Mouse (Mus musculus): ENCODE data around the gene Kdm6b.
A peak's percentile ranks its signal among the peaks of the same experiment; 100 is the strongest.

The Kdm6b gene

DNA sequence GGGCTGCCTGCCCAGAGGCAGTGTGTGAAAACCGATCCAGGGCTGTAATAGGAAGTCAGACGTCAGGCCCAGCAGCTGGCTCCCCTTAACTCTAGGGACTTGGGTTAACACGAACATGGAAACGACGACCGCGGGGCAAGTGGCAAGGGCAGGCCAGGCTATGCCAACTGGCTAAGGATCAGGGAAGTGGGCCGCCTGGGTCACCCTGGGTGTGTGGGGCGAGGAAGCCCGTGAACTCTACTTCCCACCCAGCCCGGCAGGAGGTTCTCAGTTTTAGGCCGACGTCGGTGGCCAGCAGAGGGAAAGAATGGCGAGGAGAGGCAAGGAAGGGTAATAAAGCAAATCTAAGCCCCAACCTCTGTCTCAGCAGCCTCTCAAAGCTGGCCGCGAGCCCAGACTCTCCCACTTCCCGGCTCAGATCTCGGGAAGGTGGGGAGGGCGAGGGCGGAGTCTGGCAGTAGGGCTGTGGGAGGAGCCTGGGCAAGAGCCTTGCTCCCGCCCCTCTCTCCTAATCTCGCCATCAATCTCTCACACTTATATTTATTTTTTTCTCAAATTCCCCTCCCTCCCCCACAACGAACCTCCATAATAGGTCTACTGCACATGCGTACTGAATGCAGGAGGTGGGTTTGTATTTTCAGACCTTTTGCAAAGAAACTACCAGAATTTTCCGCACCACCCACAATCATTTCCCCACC is 47.2 kb downstream of the Kdm6b start:
- peak; percentile 94 for DNase-seq (ENCODE audit: low spot score)

DNA sequence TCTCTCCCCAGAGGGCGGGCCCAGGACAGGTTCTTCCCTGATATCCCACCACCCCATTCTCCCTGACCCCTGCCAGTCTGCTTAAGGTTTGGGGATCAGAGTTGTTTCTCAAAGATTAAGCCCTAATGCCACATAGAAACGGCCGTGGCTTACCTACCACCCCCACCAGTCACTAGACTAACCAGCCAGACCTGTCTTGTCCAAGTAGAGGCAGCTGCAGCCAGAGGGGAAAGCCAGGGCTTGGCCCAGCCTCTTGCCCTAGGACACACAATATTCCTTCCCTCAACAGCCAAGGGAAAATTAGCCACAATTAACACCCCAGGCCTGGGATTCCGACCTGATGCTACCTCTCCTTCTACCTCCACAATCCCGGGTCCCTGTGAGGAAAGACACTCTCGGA is 47.8 kb downstream of the Kdm6b start:
- DNase-seq (ENCODE audit: low spot score) = peak; percentile 18

DNA sequence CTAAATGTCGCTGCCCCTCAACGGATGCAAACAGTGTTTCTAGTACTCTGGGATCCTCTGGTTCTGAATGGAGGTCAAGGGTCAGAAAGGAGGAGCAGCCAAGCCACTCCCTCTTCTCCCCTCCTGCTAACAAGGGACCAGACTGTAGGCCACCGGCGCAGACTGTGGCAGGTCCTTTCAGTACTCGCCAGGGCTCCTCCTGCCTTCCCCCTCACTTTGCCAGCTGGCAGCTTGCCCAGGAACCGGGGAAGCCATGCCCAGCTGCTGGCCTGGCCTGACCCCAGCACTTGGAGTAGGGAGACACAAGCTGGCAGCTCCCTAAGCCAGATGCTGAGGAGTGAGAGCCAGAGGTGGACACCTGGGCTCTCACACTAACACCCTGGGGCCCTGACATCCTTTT is 48.6 kb downstream of the Kdm6b start:
- DNase-seq (ENCODE audit: low spot score) = peak; percentile 83

DNA sequence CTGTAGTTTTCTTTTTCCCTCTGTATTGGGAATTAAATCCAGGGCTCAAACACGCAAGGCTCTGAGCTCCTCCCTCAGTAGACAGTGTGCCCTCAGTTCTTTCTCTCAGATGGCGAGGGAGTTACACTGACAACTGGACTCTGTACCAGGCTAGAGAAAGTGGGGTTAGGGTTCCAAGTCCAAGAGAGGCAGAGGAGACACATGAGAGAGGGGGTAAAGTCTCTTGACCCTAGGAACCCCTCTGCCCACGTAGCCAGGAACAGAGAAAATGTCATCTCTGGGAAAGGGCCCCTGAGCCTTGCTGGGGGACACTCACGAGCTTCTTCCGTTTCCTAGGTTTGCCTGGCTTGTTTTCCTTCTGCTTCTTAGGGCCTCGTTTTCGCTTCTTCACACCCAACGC is 49.1 kb downstream of the Kdm6b start:
- no peak for DNase-seq (ENCODE audit: low spot score)

DNA sequence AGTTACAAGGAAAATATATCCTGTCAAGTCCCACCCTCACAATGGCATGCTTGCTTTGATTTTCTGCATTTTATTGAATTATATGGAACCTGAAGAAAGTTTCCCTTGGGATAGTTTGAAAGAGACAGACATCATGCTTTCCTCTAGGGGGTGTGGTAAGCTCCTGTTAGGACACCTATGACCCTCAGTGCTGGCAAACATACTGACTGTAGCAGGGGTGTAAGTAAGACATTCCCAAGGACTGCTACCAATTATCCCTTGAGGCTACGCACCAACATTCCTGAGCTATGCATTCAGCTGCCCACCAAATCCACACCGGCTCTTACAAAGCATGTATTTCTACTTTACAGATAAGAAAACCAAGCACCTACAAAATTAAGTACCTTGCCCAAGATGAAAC is 51.0 kb downstream of the Kdm6b start:
- peak; percentile 40 for DNase-seq (ENCODE audit: low spot score)

DNA sequence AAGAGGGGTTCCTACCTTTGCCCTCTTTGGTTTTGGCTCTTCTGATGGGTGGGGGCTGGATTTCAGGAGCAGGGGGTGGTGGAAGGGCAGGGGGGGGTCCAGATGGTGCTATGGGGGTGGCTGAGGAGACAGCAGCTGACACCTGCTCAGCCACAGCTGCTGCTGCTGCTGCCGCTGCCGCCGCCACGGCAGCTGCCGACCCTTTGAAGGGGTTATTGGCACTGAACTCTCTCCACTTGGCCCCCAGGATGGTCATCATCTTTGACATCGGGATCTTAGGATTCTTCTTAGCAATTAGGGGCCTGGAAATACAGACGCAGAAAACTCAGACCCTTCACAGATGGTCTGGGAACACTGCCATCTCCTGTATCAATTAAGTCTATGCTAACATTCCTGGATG is 51.5 kb downstream of the Kdm6b start:
- no peak for DNase-seq (ENCODE audit: low spot score)

DNA sequence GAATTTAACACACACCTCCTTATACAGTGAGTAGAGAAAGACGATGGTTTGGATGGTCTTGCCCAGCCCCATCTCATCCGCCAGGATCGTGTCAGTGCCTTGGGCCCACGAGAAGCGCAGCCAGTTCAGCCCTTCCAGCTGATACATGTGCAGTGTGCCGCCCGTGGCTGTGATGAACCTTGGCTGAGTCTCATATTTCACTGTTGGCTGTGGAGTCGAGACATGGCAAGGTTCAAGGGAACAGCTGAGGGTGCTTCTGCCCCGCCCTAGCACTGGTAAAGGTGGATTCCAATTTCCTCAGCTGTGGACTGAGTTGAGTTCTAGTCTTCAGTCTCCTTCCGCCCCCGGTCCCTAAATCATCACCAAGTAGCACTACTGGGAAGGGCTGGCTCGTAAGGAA is 55.8 kb downstream of the Kdm6b start:
- no peak for DNase-seq (ENCODE audit: low spot score)

DNA sequence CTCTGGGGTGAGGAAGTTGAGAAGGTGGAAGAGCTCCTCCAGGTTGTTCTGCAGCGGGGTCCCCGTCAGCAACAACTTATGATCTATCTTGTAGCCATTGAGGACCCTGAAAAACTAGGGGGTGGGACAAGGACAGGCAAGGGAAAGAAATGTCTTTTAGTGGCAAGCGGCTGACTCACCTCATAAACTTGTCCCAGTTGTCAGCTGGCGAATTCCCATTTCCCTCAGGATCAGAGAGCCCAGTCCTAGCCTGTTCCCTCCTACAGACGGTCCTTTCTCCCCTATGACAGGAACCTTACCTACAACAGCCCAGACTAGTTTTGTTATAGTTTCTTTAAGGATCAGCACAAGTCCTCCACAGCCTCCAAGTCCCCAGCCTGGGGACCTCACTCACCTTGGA is 56.9 kb downstream of the Kdm6b start:
- DNase-seq (ENCODE audit: low spot score) = no peak
